Mouse (Mus musculus) heart, embryonic 14.5 days (tissue): ENCODE measurements around the gene Phf24. TPM values are rescaled to one million over a fixed set of nuclear protein-coding genes. Genes with fewer than 3 reads are reported as not detected.

Experiments
- polyA plus RNA-seq: library from polyadenylated mRNA; unstranded; fragments of >200 nt; fragmentation: Nextera tagmentation; extraction: Ambion mirVana; gene quantifications from 2 replicates; pipeline ENCODE4 v1.2.1, GENCODE M21; 2014

Phf24 gene
- polyA plus RNA-seq, 1 experiment from 2014 or later: 5.6 TPM

Other genes with a start within 250 kb of the Phf24 start
- 0.38 TPM in 1 of 2 replicates, not detected in the other for gene 4930578G10Rik, start 181.1 kb upstream of the Phf24 start, polyA plus RNA-seq
- gene Ccl19, start 160.1 kb upstream of the Phf24 start, polyA plus RNA-seq: not detected in 2 replicates
- 28.2 and 39.6 TPM in 2 replicates for gene Ccl21a, start 142.7 kb upstream of the Phf24 start, polyA plus RNA-seq
- 0.07 TPM in 1 of 2 replicates, not detected in the other for gene Fam205a1, start 62.8 kb upstream of the Phf24 start, polyA plus RNA-seq
- not detected in 2 replicates for gene Gm12394, start 59.9 kb upstream of the Phf24 start, polyA plus RNA-seq
- gene Fam205c, start 42.4 kb upstream of the Phf24 start, polyA plus RNA-seq: 0.19 and 0.31 TPM in 2 replicates
- 17.9 and 18.3 TPM in 2 replicates for gene Dnajb5, start 33.2 kb downstream of the Phf24 start, polyA plus RNA-seq
- gene 1700022I11Rik, start 52.9 kb downstream of the Phf24 start, polyA plus RNA-seq: 0.57 and 0.70 TPM in 2 replicates
- gene Vcp, start 83.8 kb downstream of the Phf24 start, polyA plus RNA-seq: 469 and 477 TPM in 2 replicates
- gene Fancg, start 93.8 kb downstream of the Phf24 start, polyA plus RNA-seq: 10.8 and 11.7 TPM in 2 replicates
- gene Pigo, start 109.2 kb downstream of the Phf24 start, polyA plus RNA-seq: 12.0 and 13.0 TPM in 2 replicates
- gene Stoml2, start 115.0 kb downstream of the Phf24 start, polyA plus RNA-seq: 201 and 211 TPM in 2 replicates
- 10.5 and 12.0 TPM in 2 replicates for gene Fam214b, start 129.6 kb downstream of the Phf24 start, polyA plus RNA-seq
- gene Unc13b, start 142.3 kb downstream of the Phf24 start, polyA plus RNA-seq: 16.4 and 19.1 TPM in 2 replicates